Mouse (Mus musculus) heart, adult 2 months (tissue): ENCODE data around the gene Car11.

Source experiments
- CTCF ChIP-seq: fragments of 200-600 bp; IDR thresholded peaks from 2 replicates; pipeline ENCODE4 v1.8.1; 2022; ENCODE audit warnings: antibody characterized with exemption, mild to moderate bottlenecking, moderate library complexity
- EP300 ChIP-seq: fragments of 200-500 bp; IDR thresholded peaks from 2 replicates; pipeline ENCODE4 v1.6.1; 2011; ENCODE audit warnings: low read depth, low read length, control low read depth; ENCODE audit not compliant: insufficient read depth
- POLR2A ChIP-seq: fragments of 200-500 bp; IDR thresholded peaks from 2 replicates; pipeline ENCODE4 v1.6.1; 2011; ENCODE audit warnings: mild to moderate bottlenecking, low read depth, low read length, control low read depth; ENCODE audit not compliant: insufficient read depth

GRCm38 (mm10) chr7:45733477-45733876 lies 33.8 kb downstream of the Car11 start:
- TF ChIP-seq CTCF (no peak), EP300 (no peak), POLR2A (no peak)
